Mouse (Mus musculus): ENCODE measurements around the gene Lrrc18. TPM values are rescaled to one million over a fixed set of nuclear protein-coding genes. Genes with fewer than 3 reads are reported as not detected.

Lrrc18 gene
- polyA plus RNA-seq, 1 experiment from 2014 or later = 0.36 TPM

DNA sequence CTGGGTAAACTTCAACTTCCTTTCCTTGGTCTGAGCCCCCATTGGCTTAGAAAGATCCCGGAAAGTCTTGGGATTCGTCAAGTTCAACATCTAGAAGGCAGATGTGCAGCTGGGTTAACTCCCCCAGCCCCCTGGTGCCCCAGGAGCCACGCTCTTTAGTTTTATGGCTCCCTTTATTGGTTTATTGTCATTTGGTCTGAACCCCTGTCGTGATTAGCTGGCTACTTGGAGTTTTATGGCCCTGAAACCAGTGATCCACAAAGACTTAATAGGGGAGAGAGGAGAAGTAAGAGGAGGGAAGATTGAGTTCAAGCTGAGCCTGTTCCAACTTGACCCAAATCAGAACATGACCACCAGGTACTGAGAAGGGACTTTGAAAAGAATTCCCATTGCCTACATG is 4.5 kb upstream of the Lrrc18 start:
- WGBS = 68% methylated on average over 4 of the region's 4 CpGs

DNA sequence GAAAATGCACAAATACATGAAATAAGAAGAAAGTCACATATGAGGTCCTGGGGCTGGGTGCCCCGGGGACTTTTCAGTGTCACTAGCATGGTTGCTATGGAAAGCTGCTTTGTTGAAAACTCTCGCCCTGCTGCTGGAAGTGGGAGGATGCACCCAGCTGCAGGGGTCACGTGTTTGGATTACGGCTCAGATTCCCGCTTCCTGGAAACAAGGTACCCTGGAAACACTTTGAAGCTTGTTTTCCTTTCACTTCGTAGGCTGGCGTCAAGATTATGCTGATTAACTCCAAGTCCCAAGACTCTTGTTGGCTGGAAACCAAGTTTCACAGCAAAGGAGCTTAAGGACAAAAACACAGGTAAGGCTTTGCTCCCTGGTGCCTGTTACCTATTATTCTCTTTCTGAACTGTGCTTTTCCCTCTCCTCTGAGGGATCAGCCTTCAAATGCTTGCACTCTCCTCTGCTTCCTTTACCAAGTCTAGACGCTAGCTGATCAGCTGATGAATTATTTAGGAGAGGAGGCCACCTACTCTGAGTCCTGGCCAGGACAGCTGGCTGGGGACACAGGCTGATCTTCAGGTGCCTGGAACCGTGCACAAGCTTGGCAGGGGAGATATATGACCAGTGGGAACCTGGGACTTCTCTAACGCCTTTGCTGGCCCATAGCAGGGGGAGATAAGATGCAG is 3.9 kb downstream of the Lrrc18 start:
- peak overlapping the region; percentile 14; the same call in 1 of the 2 replicates for H3K27ac ChIP-seq (ENCODE audit: low read depth, low read length)
- DNase-seq (ENCODE audit: low spot score) (peak; percentile 68), ATAC-seq (0 out of 2 replicates have a peak, but pooled peaks have one; percentile 42)
- H3K4me2 ChIP-seq (ENCODE audit: low read length) = peak overlapping the region; percentile 25
- under 1% methylated on average over 10 of the region's 10 CpGs for WGBS
- no peaks in the 10 kb centered on the region for H3K27me3 ChIP-seq (replicated peaks; ENCODE audit: control insufficient read depth, insufficient read depth, low read length)
- H3K36me3 ChIP-seq (ENCODE audit: control insufficient read depth, insufficient read depth, low read length) = no peaks in the 10 kb centered on the region
- 0 out of 2 replicates have a peak overlapping the region, but pooled peaks have one; percentile 17 for H3K9ac ChIP-seq (ENCODE audit: low read length)
- H3K4me3 ChIP-seq (ENCODE audit: low read depth, low read length) = no peak overlapping the region
- no peaks in the 10 kb centered on the region for H3K9me3 ChIP-seq (replicated peaks; ENCODE audit: control insufficient read depth, low read length)
- peaks cover 16% of the 10 kb centered on the region for H3K4me1 ChIP-seq (ENCODE audit: control insufficient read depth, insufficient read depth, low read length)

More for the DNA sequence above, 4.5 kb upstream of the Lrrc18 start:
- no peaks in the 10 kb centered on the region for H3K9me3 ChIP-seq (replicated peaks; ENCODE audit: control insufficient read depth, low read length)
- no peaks in the 10 kb centered on the region for H3K27me3 ChIP-seq (replicated peaks; ENCODE audit: control insufficient read depth, insufficient read depth, low read length)
- no peak overlapping the region for H3K4me3 ChIP-seq (ENCODE audit: low read depth, low read length)
- no peak overlapping the region for H3K4me2 ChIP-seq (ENCODE audit: low read length)
- no peaks in the 10 kb centered on the region for H3K36me3 ChIP-seq (ENCODE audit: control insufficient read depth, insufficient read depth, low read length)
- H3K4me1 ChIP-seq (ENCODE audit: control insufficient read depth, insufficient read depth, low read length) = no peaks in the 10 kb centered on the region
- no peak for ATAC-seq
- no peak overlapping the region for H3K9ac ChIP-seq (ENCODE audit: low read length)
- DNase-seq (ENCODE audit: low spot score) = no peak
- H3K27ac ChIP-seq (ENCODE audit: low read depth, low read length) = no peak overlapping the region

- 24% methylated on average over 10 of the region's 10 CpGs for WGBS
- Histone ChIP-seq H3K9me3 (replicated peaks; ENCODE audit: control insufficient read depth, low read length) (no peaks in the 10 kb centered on the region), H3K27me3 (replicated peaks; ENCODE audit: control insufficient read depth, insufficient read depth, low read length) (no peaks in the 10 kb centered on the region), H3K4me2 (ENCODE audit: low read length) (no peak overlapping the region), H3K9ac (ENCODE audit: low read length) (peak overlapping the region; percentile 21; the same call in 1 of the 2 replicates), H3K27ac (ENCODE audit: low read depth, low read length) (no peak overlapping the region), H3K4me1 (ENCODE audit: control insufficient read depth, insufficient read depth, low read length) (peaks cover 19% of the 10 kb centered on the region), H3K36me3 (ENCODE audit: control insufficient read depth, insufficient read depth, low read length) (no peaks in the 10 kb centered on the region), H3K4me3 (ENCODE audit: low read depth, low read length) (no peak overlapping the region)
- DNase-seq (ENCODE audit: low spot score) = no peak
- peak; percentile 37; the same call in 1 of the 2 replicates for ATAC-seq
These were observed 8.3 kb downstream of the Lrrc18 start for GRCm38 (mm10) chr14:32999511-32999910.

DNA sequence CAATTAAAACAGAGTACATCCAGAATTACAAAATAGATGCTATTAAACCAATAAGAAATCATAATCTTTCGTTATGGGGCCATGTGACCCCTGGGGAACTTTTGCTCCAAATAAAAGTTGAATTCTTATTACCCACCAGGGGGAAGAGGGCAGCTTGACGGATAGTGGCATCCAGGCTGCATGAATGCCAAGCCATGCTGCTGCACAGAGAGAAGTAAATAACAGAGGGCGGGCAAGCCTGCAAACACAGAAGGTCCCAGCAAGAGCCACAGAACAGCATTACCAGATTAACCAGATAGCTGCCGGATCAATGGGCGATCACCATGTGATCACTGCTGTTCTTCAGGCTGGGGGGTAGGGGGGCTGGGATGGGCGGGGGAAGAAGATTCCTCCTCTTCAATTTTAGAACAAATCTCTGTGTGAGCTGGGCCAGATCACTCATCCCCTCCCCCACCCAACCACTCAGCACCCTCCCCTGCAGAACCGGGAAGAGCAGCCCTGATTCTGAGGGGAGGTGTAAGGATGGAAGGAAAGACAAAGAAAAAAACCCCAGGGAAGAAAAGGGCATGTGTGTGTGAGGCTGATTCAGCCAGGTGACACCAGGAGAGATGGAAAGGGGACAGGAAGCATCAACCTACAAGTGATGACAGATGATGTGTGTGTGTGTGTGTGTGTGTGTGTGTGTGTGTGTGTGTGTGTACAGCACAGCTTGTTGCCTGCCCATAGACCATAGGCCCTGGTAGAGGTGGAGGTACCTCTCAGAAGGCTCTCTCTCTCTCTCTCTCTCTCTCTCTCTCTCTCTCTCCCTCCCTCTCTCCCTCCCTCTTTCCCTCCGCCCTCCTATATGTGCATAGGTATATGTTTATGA is 9.2 kb downstream of the Lrrc18 start:
- WGBS = 18% methylated on average over 8 of the region's 8 CpGs
- ATAC-seq = peak; percentile 62
- no peak overlapping the region for H3K4me2 ChIP-seq (ENCODE audit: low read length)

GRCm38 (mm10) chr14:33005114-33005513 is 13.9 kb downstream of the Lrrc18 start:
- H3K4me1 ChIP-seq (ENCODE audit: control insufficient read depth, insufficient read depth, low read length) = peaks cover 4% of the 10 kb centered on the region; the same call in 1 of the 2 replicates
- WGBS = 100% methylated on average over 1 of the region's 1 CpGs
- no peak overlapping the region for H3K4me3 ChIP-seq (ENCODE audit: low read depth, low read length)
- H3K4me2 ChIP-seq (ENCODE audit: low read length) = no peak overlapping the region
- no peak overlapping the region for H3K9ac ChIP-seq (ENCODE audit: low read length)
- H3K27me3 ChIP-seq (replicated peaks; ENCODE audit: control insufficient read depth, insufficient read depth, low read length) = no peaks in the 10 kb centered on the region
- DNase-seq (ENCODE audit: low spot score) (no peak), ATAC-seq (no peak)
- H3K9me3 ChIP-seq (replicated peaks; ENCODE audit: control insufficient read depth, low read length) = no peaks in the 10 kb centered on the region
- no peaks in the 10 kb centered on the region for H3K36me3 ChIP-seq (ENCODE audit: control insufficient read depth, insufficient read depth, low read length)
- no peak overlapping the region for H3K27ac ChIP-seq (ENCODE audit: low read depth, low read length)

More for the DNA sequence above, 9.2 kb downstream of the Lrrc18 start:
- Histone ChIP-seq H3K9me3 (replicated peaks; ENCODE audit: control insufficient read depth, low read length) (no peaks in the 10 kb centered on the region), H3K27ac (ENCODE audit: low read depth, low read length) (no peak overlapping the region), H3K4me1 (ENCODE audit: control insufficient read depth, insufficient read depth, low read length) (peaks cover 12% of the 10 kb centered on the region), H3K4me3 (ENCODE audit: low read depth, low read length) (no peak overlapping the region), H3K27me3 (replicated peaks; ENCODE audit: control insufficient read depth, insufficient read depth, low read length) (no peaks in the 10 kb centered on the region), H3K9ac (ENCODE audit: low read length) (no peak overlapping the region), H3K36me3 (ENCODE audit: control insufficient read depth, insufficient read depth, low read length) (no peaks in the 10 kb centered on the region)
- DNase-seq (ENCODE audit: low spot score) = peak; percentile 33

DNA sequence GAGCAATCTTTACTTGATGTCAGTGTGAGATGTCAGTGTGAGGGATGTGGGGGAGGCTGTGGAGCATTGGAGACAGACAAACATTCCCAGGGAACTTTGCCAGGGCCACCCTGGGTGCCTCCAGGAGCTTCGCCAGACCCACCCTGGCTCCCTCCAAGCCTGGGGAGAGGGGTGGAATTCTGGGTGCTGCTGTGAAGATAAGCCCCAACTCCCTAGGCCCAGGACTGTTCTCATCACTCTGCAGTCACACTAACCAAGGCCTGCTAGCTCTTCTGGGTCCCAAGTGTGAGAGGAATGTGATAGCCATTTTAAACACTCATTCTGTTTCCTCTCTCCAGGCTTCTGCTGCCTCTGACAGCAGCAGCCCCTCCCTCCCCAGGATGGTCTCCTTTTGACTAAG is 16.5 kb downstream of the Lrrc18 start:
- Histone ChIP-seq H3K9ac (ENCODE audit: low read length) (no peak overlapping the region), H3K9me3 (replicated peaks; ENCODE audit: control insufficient read depth, low read length) (no peaks in the 10 kb centered on the region), H3K27me3 (replicated peaks; ENCODE audit: control insufficient read depth, insufficient read depth, low read length) (no peaks in the 10 kb centered on the region), H3K4me3 (ENCODE audit: low read depth, low read length) (no peak overlapping the region), H3K27ac (ENCODE audit: low read depth, low read length) (no peak overlapping the region), H3K4me1 (ENCODE audit: control insufficient read depth, insufficient read depth, low read length) (no peaks in the 10 kb centered on the region), H3K36me3 (ENCODE audit: control insufficient read depth, insufficient read depth, low read length) (no peaks in the 10 kb centered on the region), H3K4me2 (ENCODE audit: low read length) (no peak overlapping the region)
- ATAC-seq (no peak), DNase-seq (ENCODE audit: low spot score) (no peak)
- 80% methylated on average over 1 of the region's 1 CpGs for WGBS

- no peaks in the 10 kb centered on the region for H3K4me1 ChIP-seq (ENCODE audit: control insufficient read depth, insufficient read depth, low read length)
- 76% methylated on average over 3 of the region's 3 CpGs for WGBS
- ATAC-seq (no peak), DNase-seq (ENCODE audit: low spot score) (no peak)
- no peak overlapping the region for H3K4me3 ChIP-seq (ENCODE audit: low read depth, low read length)
- H3K4me2 ChIP-seq (ENCODE audit: low read length) = no peak overlapping the region
- no peaks in the 10 kb centered on the region for H3K9me3 ChIP-seq (replicated peaks; ENCODE audit: control insufficient read depth, low read length)
- no peak overlapping the region for H3K9ac ChIP-seq (ENCODE audit: low read length)
- H3K36me3 ChIP-seq (ENCODE audit: control insufficient read depth, insufficient read depth, low read length) = no peaks in the 10 kb centered on the region
- no peak overlapping the region for H3K27ac ChIP-seq (ENCODE audit: low read depth, low read length)
- H3K27me3 ChIP-seq (replicated peaks; ENCODE audit: control insufficient read depth, insufficient read depth, low read length) = no peaks in the 10 kb centered on the region
These were observed 27.9 kb downstream of the Lrrc18 start for GRCm38 (mm10) chr14:33019050-33019449.

GRCm38 (mm10) chr14:33019606-33020005 is 28.4 kb downstream of the Lrrc18 start:
- ATAC-seq (no peak), DNase-seq (ENCODE audit: low spot score) (no peak)
- Histone ChIP-seq H3K4me2 (ENCODE audit: low read length) (no peak overlapping the region), H3K36me3 (ENCODE audit: control insufficient read depth, insufficient read depth, low read length) (no peaks in the 10 kb centered on the region), H3K27me3 (replicated peaks; ENCODE audit: control insufficient read depth, insufficient read depth, low read length) (no peaks in the 10 kb centered on the region), H3K4me1 (ENCODE audit: control insufficient read depth, insufficient read depth, low read length) (no peaks in the 10 kb centered on the region), H3K27ac (ENCODE audit: low read depth, low read length) (no peak overlapping the region), H3K9ac (ENCODE audit: low read length) (no peak overlapping the region), H3K9me3 (replicated peaks; ENCODE audit: control insufficient read depth, low read length) (no peaks in the 10 kb centered on the region), H3K4me3 (ENCODE audit: low read depth, low read length) (no peak overlapping the region)
- 86% methylated on average over 5 of the region's 5 CpGs for whole genome bisulfite sequencing

DNA sequence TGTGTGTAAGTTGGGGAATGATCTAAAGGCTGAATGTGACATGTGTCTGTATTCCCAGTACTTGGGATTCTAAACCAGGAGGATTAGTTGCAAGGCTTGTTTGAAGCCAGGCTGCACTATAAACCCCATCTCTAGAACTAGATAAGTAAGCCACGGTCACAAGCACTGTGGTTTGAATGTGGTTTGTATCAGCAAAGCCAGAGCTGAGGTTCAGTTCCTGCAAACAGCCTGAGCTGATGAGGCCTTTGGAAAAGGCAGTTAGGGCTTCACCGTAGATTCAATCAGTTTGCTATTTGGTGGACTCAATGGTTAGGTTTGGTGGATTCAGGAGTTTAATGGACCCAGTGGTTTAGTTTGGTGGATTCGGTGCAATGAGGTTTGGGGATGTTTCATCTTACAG is 39.7 kb downstream of the Lrrc18 start:
- no peak for ATAC-seq
- WGBS = 48% methylated on average over 3 of the region's 3 CpGs
- no peak for DNase-seq (ENCODE audit: low spot score)
- H3K4me3 ChIP-seq (ENCODE audit: low read depth, low read length) = no peak overlapping the region
- H3K36me3 ChIP-seq (ENCODE audit: control insufficient read depth, insufficient read depth, low read length) = no peaks in the 10 kb centered on the region
- no peak overlapping the region for H3K27ac ChIP-seq (ENCODE audit: low read depth, low read length)
- H3K9me3 ChIP-seq (replicated peaks; ENCODE audit: control insufficient read depth, low read length) = no peaks in the 10 kb centered on the region
- H3K27me3 ChIP-seq (replicated peaks; ENCODE audit: control insufficient read depth, insufficient read depth, low read length) = no peaks in the 10 kb centered on the region
- H3K9ac ChIP-seq (ENCODE audit: low read length) = no peak overlapping the region
- no peak overlapping the region for H3K4me2 ChIP-seq (ENCODE audit: low read length)
- no peaks in the 10 kb centered on the region for H3K4me1 ChIP-seq (ENCODE audit: control insufficient read depth, insufficient read depth, low read length)

All from forebrain, embryonic 14.5 days (tissue).